Mouse (Mus musculus) midbrain, embryonic 11.5 days (tissue): Measurements from ENCODE around the gene Gm17581. TPM values are rescaled to one million over a fixed set of nuclear protein-coding genes. Genes with fewer than 3 reads are reported as not detected.
A peak's percentile ranks its signal among the peaks of the same experiment; 100 is the strongest.

Experiments
- ATAC-seq: fragments of 200-750 bp; cut with Nextera tagmentation; 2 replicates; pipeline ENCODE4 v1.8.0; 2017; ENCODE audit warnings: moderate TSS enrichment, moderate library complexity; ENCODE audit not compliant: low FRiP score
- DNase-seq: peaks from one replicate; pipeline ENCODE4 v3.0.0; 2015; ENCODE audit warnings: low spot score; ENCODE audit errors: missing footprints
- H3K27ac ChIP-seq: fragments of 300-500 bp; sonication (generic); 2 replicates; pipeline ENCODE4 v1.5.1; 2014; ENCODE audit warnings: low read depth, low read length
- H3K27me3 ChIP-seq: fragments of 300-500 bp; sonication (generic); 2 replicates; pipeline ENCODE4 v1.6.1; 2014; ENCODE audit warnings: mild to moderate bottlenecking, low read length, moderate library complexity, mixed read lengths; ENCODE audit not compliant: control insufficient read depth, insufficient read depth
- H3K36me3 ChIP-seq: fragments of 300-500 bp; sonication (generic); 2 replicates; pipeline ENCODE4 v1.6.1; 2014; ENCODE audit warnings: mild to moderate bottlenecking, low read length, moderate library complexity, mixed read lengths; ENCODE audit not compliant: control insufficient read depth, insufficient read depth
- H3K4me1 ChIP-seq: fragments of 300-500 bp; sonication (generic); 2 replicates; pipeline ENCODE4 v1.6.1; 2014; ENCODE audit warnings: low read length; ENCODE audit not compliant: control insufficient read depth, insufficient read depth
- H3K4me2 ChIP-seq: fragments of 300-500 bp; sonication (generic); 2 replicates; pipeline ENCODE4 v1.6.1; 2014; ENCODE audit warnings: mild to moderate bottlenecking, moderate library complexity
- H3K4me3 ChIP-seq: fragments of 300-500 bp; sonication (generic); 2 replicates; pipeline ENCODE4 v1.5.1; 2014; ENCODE audit warnings: low read depth, low read length
- H3K9ac ChIP-seq: fragments of 300-500 bp; sonication (generic); 2 replicates; pipeline ENCODE4 v1.6.1; 2014; ENCODE audit warnings: low read length
- H3K9me3 ChIP-seq: fragments of 300-500 bp; sonication (generic); 2 replicates; pipeline ENCODE4 v1.6.1; 2016; ENCODE audit warnings: low read length; ENCODE audit not compliant: control insufficient read depth
- WGBS: fragments of 180-500 bp; shearing (Covaris S2); extraction: QIAGEN DNeasy Blood & Tissue Kit; methylation state at CpG from one replicate; pipeline ENCODE4 v1.1.7; 2014; 5-methylcytosine and 5-hydroxymethylcytosine counted together
- polyA plus RNA-seq: library from polyadenylated mRNA; unstranded; fragments of >200 nt; fragmentation: Nextera tagmentation; extraction: Ambion mirVana; gene quantifications from 2 replicates; pipeline ENCODE4 v1.2.1, GENCODE M21; 2014

Gm17581 gene
- polyA plus RNA-seq, 1 experiment from 2014 or later, result not detected

- WGBS, result 82% methylated on average over 4 of the region's 4 CpGs
- ATAC-seq, result no peak
Measured at GRCm38 (mm10) chr2:155689211-155689610, 46.5 kb downstream of the Gm17581 start.

GRCm38 (mm10) chr2:155687746-155688145 lies 47.9 kb downstream of the Gm17581 start:
- 97% methylated on average over 11 of the region's 11 CpGs for WGBS
- H3K9ac ChIP-seq, result no peak overlapping the region
- DNase-seq, result peak; percentile 57
- ATAC-seq, result no peak
- no peak overlapping the region for H3K4me2 ChIP-seq
- no peaks in the 10 kb centered on the region for H3K9me3 ChIP-seq
- H3K36me3 ChIP-seq, result no peaks in the 10 kb centered on the region
- H3K4me3 ChIP-seq, result no peak overlapping the region
- no peaks in the 10 kb centered on the region for H3K27me3 ChIP-seq
- H3K4me1 ChIP-seq, result peaks cover 12% of the 10 kb centered on the region
- H3K27ac ChIP-seq, result no peak overlapping the region

More at GRCm38 (mm10) chr2:155689211-155689610, 46.5 kb downstream of the Gm17581 start:
- DNase-seq, result peak; percentile 44
- H3K36me3 ChIP-seq, result no peaks in the 10 kb centered on the region
- no peaks in the 10 kb centered on the region for H3K9me3 ChIP-seq
- H3K27me3 ChIP-seq, result no peaks in the 10 kb centered on the region
- no peak overlapping the region for H3K4me3 ChIP-seq
- no peak overlapping the region for H3K9ac ChIP-seq
- no peak overlapping the region for H3K27ac ChIP-seq
- H3K4me2 ChIP-seq, result no peak overlapping the region
- peaks cover 12% of the 10 kb centered on the region for H3K4me1 ChIP-seq

GRCm38 (mm10) chr2:155686572-155686971 lies 49.1 kb downstream of the Gm17581 start:
- Histone ChIP-seq H3K36me3 (no peaks in the 10 kb centered on the region), H3K4me2 (no peak overlapping the region), H3K27me3 (no peaks in the 10 kb centered on the region), H3K4me1 (peaks cover 12% of the 10 kb centered on the region), H3K9me3 (no peaks in the 10 kb centered on the region), H3K27ac (no peak overlapping the region), H3K4me3 (no peak overlapping the region), H3K9ac (no peak overlapping the region)
- ATAC-seq, result no peak
- no peak for DNase-seq
- WGBS, result 89% methylated on average over 5 of the region's 5 CpGs

Other genes starting within 250 kb of the Gm17581 start
- 21.9 and 23.1 TPM in 2 replicates for gene Acss2, start 217.9 kb downstream of the Gm17581 start, polyA plus RNA-seq
- gene Ggt7, start 217.6 kb downstream of the Gm17581 start, polyA plus RNA-seq, result 10.3 and 12.9 TPM in 2 replicates
- gene Gss, start 143.1 kb downstream of the Gm17581 start, polyA plus RNA-seq, result 14.7 and 17.5 TPM in 2 replicates
- gene Myh7b, start 124.7 kb downstream of the Gm17581 start, polyA plus RNA-seq, result 0.59 and 0.63 TPM in 2 replicates
- gene Trpc4ap, start 43.5 kb downstream of the Gm17581 start, polyA plus RNA-seq, result 138 and 144 TPM in 2 replicates
- gene Edem2, start 6.4 kb downstream of the Gm17581 start, polyA plus RNA-seq, result 32.3 and 34.6 TPM in 2 replicates
- gene Procr, start 15.3 kb upstream of the Gm17581 start, polyA plus RNA-seq, result 2.4 and 3.2 TPM in 2 replicates
- 2.0 and 2.1 TPM in 2 replicates for gene Mmp24, start 39.5 kb upstream of the Gm17581 start, polyA plus RNA-seq
- 7.9 and 8.0 TPM in 2 replicates for gene BC029722, start 83.6 kb upstream of the Gm17581 start, polyA plus RNA-seq
- gene Eif6, start 91.1 kb upstream of the Gm17581 start, polyA plus RNA-seq, result 188 TPM in 2 replicates
- gene Fam83c, start 99.0 kb upstream of the Gm17581 start, polyA plus RNA-seq, result 0.14 and 0.25 TPM in 2 replicates
- 77.3 and 88.8 TPM in 2 replicates for gene Uqcc1, start 194.4 kb upstream of the Gm17581 start, polyA plus RNA-seq
- gene Gm15557, start 204.9 kb upstream of the Gm17581 start, polyA plus RNA-seq, result not detected in 2 replicates
- gene Gdf5, start 209.5 kb upstream of the Gm17581 start, polyA plus RNA-seq, result 0.05 and 0.15 TPM in 2 replicates
- gene Cep250, start 220.6 kb upstream of the Gm17581 start, polyA plus RNA-seq, result 13.2 and 13.8 TPM in 2 replicates